Mouse (Mus musculus) cerebellum, postnatal 4 days (tissue): ENCODE measurements at regions not wholly inside any gene's neighbourhood (a gene's known extent, or its start where the extent isn't known, plus 50 kb on each side); places are given as distances from the start of the nearest gene placed in this dataset.

Source experiments
- DNase-seq, 2 experiments: peaks; one replicate each; pipeline ENCODE4 v3.0.0; 2022; ENCODE audit warnings: low spot score in 2 of 2, mixed read lengths in 1 of 2

DNA sequence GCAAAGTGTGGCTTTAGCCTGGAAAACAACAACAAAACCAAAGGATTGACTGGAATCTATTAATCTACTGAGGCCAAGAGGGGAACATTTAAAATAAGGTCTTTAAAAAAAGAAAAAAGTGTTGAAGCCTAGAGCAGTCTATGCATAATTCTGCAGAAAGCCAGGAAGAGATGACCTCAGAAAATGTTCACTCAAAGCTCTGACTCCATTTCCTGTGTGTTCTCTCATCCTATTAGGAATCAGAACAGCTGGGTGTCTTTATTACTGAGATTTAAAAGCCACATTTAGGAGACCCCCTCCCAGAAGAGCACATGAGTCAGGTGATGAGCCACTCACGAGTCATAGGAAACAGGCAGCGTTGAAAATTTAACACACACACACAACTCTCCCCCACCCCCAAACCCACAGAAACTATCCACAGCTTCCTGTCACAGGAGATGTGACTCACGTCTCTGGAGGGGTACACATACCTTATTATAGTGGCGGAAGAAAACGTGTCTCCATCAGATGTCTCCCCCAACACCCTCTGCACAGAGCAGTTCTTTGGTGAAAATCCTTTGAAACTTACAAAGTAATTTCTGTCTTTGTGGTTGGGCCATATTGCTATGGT, 140.2 kb upstream of the Hmga2 start:
- no peak for DNase-seq

- no peak for DNase-seq
Observed at GRCm38 (mm10) chr10:120612351-120612750, 136.1 kb upstream of the Hmga2 start.

DNA sequence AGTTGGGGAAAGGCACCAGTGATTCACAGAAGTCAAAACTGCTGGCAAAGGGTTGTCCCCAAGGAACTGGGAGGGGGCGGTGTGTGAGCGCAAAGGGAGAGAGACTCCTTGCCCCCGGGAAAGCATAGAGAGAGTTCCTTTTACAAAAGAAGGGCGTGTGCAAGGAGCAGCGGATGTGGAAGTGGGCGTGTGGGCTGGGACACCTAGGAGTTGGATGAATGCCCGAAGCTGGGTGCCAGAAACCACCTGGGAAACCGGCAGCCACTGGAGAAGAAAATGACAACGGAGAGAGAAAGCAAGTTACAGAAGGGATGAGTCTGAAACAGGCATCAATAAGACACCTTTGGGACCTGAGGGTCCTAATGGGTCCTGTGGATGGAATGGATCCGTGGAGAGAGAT, 133.8 kb upstream of the Hmga2 start:
- no peak for DNase-seq

- peak in 1 of 2 experiments; percentile 6 for DNase-seq
Observed at GRCm38 (mm10) chr10:120604506-120604905, 128.2 kb upstream of the Hmga2 start.

DNA sequence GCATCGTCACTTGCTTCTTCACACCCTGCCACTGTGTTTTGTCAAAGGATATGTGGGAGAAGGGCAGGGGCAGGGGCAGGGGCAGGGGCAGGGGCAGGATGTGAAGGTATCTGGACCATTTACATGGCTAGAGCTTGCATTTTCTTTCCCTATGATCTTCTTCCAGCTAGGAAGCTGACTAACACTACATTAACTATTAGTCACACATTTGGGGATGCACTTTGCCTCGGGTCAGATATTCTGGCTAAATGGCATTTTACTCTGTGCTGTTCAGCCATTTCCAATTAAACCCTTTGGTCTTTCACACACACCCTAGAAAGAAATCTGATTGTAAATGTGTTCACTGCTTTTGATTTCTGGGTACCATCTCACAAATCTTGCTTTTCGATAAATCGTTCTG, 126.9 kb upstream of the Hmga2 start:
- DNase-seq = no peak

- no peak for DNase-seq
Observed at GRCm38 (mm10) chr10:120600735-120601134, 124.5 kb upstream of the Hmga2 start.

GRCm38 (mm10) chr10:120599551-120599950, 123.3 kb upstream of the Hmga2 start:
- DNase-seq = no peak

DNA sequence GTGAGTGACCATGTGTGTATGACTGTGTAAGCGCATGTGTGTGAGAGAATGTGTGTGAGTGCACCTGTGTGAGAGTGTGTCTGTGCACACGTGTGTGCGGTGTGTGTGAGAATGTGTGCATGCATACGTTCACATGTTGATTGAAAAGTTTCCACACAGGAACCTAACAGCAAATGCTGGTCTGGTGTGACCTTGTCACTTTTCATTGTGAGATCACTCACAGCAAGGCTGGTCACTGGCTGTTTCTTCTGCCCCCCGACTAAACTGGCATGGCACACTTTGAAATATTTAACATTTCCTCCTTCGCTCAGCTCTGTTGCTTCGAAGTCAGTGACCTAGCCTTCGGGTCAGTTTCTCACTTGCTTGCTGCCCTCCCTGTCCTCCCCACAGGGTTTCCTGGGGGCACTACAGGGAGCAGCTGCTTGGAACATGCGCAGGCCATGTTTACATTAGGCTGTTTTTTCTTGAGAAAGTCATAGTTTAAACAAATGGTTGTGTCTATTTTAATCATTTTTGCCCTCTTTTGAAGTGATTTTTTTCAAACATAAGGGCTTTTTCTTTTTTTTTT, 121.1 kb upstream of the Hmga2 start:
- DNase-seq = no peak

DNA sequence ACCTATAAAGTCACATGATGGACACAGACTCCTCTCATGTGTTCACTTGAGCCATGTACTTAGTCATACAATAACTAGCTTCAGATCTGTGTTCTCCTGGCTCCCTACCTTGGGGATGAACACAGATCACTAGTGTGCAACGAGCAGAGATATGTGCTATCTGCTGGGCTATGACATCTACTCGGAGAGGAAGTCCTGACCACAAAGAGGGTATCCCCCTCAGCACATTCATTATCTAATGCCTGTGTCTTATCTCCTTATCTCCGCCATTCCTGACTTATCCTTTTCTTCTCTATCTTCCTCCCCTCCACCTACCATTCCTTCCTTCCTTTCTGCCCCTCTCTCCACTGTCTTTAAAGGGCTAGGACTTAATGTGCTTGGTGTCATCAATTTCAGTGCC, 118.9 kb upstream of the Hmga2 start:
- no peak for DNase-seq

GRCm38 (mm10) chr10:120593876-120594275, 117.6 kb upstream of the Hmga2 start:
- DNase-seq = no peak

GRCm38 (mm10) chr10:120589659-120590058, 113.4 kb upstream of the Hmga2 start:
- no peak for DNase-seq

DNA sequence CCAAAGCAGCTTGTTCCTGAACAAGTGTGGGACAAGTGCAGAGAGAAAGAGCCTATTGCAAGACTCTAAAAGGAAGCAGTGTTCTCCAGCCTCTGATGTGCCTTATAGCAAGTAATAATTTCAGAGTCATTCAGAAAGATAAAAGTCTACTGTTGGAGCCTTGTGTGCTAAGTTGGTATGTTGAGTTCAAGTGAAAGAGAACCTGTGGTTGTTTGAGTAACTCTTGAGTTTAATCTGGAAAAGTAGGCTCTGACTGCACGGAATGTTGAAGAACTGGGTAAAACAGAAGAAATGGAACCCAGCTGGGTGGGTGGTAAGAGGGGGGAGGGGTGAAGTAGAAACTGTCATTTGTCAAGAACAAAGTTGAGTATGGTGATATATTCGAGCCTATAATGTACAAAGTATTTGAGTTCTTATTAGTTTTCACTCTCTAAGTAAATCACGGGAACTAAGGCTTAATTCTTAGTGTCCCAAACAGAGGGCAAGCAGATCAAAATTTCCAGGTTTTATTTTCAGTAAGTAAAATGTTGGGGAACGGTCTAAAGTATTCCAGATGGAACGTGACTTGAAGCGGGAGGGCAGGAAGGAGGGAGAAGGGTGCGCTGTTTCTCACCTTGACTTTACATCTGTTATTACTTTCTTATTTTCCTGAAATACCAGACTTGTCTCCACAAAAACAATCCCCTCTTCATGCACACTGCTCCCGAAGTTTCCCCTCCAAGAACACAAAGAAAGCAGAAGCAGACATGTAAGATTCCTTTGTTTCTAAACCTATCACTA, 111.8 kb upstream of the Hmga2 start:
- no peak for DNase-seq

DNA sequence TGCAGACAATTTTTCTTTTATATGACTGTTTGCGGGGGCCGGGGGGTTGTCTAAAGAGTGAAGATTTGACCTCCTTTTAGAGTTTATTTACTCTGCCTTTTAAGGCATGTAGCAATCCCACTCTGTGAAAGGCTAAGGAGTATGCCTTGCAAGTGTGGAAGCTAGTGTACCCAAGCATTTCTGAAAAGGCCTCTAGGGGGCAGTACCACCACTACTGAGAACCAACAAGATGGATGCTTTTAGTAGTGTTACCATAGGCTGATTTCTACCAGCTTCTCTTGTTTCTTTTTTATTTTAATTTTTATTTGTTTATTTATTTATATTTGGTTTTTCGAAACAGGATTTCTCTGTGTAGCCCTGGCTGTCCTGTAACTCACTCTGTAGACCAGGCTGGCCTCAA, 110.9 kb upstream of the Hmga2 start:
- DNase-seq = peak in 1 of 2 experiments; percentile 31

DNA sequence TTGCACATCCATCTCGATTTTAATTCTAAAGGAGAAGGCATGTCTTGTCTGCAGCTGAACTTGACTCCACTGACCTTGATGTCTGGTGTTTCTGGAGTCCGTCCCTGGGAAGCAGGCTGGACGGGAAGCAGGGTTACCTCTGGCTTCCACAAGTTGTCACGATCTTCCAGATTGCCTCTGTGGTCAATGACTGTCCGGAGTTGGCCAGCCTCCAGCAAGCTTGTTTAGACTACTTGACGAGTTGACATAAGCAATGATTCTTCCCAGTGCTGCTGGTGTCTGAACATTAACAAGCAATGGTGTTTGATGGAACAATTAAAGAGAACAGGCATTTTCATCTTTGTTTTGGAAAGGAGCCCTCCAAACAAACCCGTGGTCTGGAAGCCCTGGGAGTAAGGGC, 106.2 kb upstream of the Hmga2 start:
- DNase-seq = no peak

DNA sequence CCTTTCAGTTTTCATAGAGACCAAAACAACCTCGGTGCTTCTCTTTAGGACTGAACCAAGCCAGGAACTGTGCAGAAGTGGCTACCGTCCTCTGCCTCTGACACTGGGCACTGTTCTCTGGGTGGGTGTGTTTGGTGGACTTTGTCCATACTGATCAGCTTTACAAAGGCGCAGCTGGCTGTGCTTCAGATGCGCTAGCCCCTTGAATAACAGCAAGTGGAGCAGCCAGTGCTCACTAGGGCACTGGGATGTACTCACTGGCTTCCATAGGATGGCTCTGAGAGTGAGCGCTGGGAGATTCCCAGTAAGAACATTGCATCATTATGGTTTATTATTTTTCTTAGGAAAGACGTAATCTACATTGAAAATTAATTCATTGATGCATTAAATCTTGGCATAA, 105.3 kb upstream of the Hmga2 start:
- no peak for DNase-seq

DNA sequence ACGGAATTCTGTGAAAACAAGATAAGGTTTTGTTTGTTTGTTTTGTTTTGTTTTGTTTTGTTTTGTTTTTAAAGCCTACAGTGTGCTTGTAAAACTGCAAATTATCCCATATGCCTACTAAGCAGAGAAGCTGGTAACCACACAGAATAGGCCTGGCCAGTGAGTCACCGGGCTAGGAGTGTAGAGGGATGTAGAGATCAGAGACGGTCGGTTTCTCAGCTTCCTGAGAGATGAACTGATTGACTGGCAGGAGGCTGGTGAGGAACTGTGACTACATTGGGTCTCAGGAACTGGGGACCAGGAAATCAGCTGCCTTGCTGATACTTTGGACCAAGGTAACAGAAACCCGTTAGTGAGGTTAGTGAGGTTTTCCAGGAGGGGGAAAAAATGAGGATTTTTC, 100.6 kb upstream of the Hmga2 start:
- DNase-seq = no peak

DNA sequence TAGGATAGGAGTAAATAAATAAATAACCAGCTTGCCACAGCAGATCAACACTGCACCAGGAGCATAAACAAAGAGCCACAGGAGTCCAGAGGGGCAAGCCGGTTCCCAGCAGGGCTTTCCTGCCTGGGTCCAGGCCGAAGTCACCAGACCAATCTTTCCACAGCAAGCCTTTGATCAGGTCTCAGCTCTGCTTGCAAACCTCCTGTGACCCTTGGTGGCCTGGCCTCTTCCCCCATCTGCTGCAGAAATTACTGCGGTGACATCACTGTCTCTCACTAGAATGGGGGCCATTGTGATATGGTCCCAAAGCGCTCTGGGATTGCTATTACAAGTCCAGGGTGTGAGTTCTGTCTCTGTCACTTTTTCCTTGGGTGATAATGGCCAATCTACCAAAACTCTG, 99.9 kb upstream of the Hmga2 start:
- DNase-seq = no peak

DNA sequence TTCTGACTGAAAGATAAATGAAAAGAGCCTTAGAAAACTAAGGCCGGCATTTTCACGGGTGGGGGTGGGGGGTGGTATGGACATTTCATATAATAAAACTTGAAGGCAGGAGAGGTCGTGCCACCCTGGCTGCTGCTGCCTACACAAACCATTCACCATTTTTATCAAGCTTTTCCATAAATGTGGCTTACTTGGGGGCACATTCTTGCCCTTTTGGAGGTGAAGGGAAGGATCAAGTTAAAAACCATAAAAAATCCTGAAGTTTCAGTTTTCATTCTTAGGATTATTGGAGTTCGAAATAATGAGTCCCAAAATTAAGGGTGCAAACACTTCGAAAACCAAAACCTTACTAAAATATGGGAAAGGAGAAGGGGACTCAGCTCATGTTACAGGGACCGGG, 95.1 kb upstream of the Hmga2 start:
- DNase-seq = no peak

- no peak for DNase-seq
Observed at GRCm38 (mm10) chr10:120565992-120566391, 89.7 kb upstream of the Hmga2 start.

GRCm38 (mm10) chr10:120564859-120565258, 88.6 kb upstream of the Hmga2 start:
- DNase-seq = no peak

DNA sequence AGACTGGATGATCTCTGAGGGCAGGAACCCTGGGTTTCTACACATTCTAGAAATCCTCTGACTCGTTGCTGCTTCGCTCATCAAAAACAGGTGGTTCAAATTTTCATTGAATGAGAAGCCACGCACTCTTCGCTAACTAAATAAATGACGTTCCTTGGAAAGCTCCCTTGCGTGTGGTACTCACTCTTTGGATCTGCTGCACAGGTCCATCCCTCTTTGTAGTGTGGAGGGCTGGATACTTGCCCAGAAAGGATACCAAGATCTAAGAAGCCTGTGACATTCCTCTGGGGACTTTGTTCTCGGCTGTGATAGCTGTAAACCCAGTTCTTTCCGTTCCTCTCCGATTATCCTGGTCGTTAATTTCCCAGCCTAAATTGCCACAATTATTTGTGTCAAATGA, 87.7 kb upstream of the Hmga2 start:
- no peak for DNase-seq

DNA sequence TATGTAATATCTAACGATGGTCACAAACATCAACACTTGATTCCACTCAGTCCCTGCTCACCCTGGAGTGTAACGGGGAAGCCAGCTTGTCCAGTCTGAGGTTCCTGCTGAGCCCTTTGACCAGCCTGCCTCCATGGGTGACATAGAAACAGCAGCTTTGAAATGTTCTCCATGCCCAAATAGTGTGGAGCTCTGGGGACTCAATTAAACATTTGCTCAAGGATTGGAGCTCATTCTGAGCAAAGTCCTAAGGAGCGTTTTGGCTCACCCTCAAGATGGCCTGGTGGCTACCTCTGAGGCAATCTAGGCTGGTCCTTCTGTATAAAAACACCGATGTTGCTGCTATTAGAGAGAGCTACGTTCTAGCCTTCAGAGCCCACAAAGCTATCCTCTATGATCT, 85.6 kb upstream of the Hmga2 start:
- DNase-seq = no peak

DNA sequence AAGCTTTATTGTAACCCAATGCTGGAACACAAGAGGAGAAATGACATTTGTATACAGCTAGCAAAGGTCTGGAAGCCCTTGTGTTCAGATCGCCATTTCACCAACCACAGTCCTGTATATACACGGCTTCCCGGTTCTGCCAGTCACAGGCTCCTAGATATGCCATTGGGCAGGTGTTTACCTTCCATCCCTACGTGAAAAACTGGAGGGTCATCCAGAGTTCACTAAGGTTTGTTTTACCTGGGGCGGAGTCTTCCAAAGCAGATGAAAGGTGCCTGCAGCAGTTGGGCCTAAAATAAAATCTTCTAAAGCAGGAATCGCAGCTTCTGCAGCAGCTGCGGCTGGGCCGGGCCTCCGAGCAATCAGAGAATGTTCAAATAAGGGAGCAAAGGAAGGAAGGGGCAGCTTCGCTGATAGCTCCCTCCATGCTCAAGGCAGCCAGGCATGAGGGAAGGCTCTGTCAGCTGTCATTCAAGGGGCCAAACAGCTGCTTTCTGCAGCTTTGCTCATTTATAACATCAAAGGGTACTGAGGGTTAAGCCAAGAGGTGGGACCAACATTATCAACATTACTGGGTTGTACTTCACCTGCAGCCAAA, 81.7 kb upstream of the Hmga2 start:
- DNase-seq = no peak
